Mouse (Mus musculus) granulocyte monocyte progenitor cell, adult 5-6 weeks (primary cell): ENCODE data around the gene Slc7a10. TPM values are rescaled to one million over a fixed set of nuclear protein-coding genes. Genes with fewer than 3 reads are reported as not detected.
A peak's percentile ranks its signal among the peaks of the same experiment; 100 is the strongest.
"Not testable (repeated sequence)": the region's sequence is repeated elsewhere in the genome, so short reads cannot be mapped to it uniquely, and the experiment has no call there.

Experiments used
- ATAC-seq: replicated peaks from 2 replicates; pipeline ENCODE4 v1.8.0; 2016; ENCODE audit warnings: mild to moderate bottlenecking, moderate TSS enrichment, inconsistent platforms; ENCODE audit not compliant: poor library complexity, severe bottlenecking
- total RNA-seq, 2 experiments: library from RNA; stranded (forward) in 1 of 2; stranded (reverse) in 1 of 2; fragments of 200-712, 200-1000 nt in 1 of 2; fragments of >200 nt in 1 of 2; fragmentation: Nextera tagmentation in 1 of 2; gene quantifications; 2 replicates each; pipeline ENCODE4 v1.2.3; 2014 to 2017

Gene Slc7a10
- total RNA-seq, 2 experiments from 2014 or later, result not detected

DNA sequence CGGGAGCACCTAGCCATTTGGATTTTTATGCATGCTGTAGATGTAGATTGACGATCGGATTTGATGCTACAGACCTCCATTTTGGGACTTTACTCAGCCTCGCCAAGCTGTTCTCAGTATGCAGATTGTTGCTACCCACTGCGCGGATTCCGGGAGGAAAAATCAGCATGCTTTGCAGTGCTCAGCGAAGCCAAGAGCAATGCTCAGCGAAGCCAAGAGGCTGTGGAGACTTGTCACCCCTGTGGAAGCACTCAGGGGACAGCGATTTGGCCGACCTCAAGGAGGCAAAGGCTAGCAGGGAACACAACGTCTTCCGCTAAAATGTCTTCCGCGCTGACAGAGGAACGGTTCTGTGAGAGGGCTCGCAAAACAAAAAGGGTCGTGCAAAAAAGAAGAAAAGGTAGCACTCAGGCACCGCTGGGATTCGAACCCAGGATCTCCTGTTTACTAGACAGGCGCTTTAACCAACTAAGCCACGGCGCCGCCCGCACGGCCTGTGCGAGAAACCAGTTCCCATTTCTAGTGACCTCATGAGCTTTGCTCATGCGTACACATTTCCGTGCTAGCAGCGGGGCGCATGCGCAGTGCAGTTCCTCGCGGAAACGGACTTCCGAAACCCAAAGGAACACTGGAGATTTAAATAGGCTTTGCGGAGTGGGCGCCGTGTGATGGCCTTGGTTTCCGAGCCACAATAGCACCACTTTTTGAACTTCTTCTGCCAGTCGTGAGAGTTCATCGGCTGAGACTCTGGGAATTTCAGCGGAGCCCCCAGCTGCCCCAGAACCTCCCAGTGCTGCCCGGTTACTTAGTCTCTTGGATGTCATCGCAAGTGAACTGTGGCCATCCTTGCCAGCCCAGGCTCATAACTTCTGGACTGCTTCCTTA lies 48.4 kb downstream of the Slc7a10 start:
- ATAC-seq, result peak; percentile 82

DNA sequence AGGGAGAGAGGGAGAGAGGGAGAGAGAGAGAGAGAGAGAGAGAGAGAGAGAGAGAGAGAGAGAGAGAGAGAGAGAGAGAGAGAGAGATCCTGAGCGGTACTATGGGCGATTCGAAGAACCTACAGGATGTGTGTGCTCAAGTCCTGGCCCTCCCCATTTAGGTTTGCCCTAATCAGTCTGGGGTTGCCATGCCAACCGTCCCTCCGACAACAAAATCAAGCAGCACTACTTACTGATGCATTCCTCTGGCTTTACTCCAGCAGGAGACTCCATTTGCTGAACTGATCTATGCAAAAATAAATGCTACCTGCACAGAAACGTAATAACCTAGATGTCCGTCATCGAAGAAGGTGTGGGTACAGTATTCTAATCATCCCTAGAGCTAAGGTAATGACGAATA lies 49.1 kb downstream of the Slc7a10 start:
- peak; percentile 34; the same call in 1 of the 2 replicates for ATAC-seq

DNA sequence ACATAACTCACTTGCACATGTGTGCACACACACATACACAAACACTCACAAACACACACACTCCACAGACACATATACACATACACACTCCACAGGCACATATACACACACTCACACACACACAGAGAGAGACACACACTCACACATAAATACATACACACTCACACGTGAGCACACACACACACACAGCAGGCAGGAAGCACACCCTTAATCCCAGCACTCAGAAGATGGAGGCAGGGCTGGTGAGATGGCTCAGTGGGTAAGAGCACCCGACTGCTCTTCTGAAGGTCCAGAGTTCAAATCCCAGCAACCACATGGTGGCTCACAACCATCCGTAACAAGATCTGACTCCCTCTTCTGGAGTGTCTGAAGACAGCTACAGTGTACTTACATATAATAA lies 51.8 kb downstream of the Slc7a10 start:
- ATAC-seq, result not testable (repeated sequence)

Other genes starting within 250 kb of the Slc7a10 start
- gene Cebpg, start 129.8 kb upstream of the Slc7a10 start, total RNA-seq (2014; fragmentation: Nextera tagmentation), result 21.3 TPM in 2 replicates
- 22.5 and 26.3 TPM in 2 replicates for gene Cebpg, start 129.8 kb upstream of the Slc7a10 start, total RNA-seq (2017)
- gene Cebpa, start 67.1 kb upstream of the Slc7a10 start, total RNA-seq (2014; fragmentation: Nextera tagmentation), result 89.6 and 92.8 TPM in 2 replicates
- gene Cebpa, start 67.1 kb upstream of the Slc7a10 start, total RNA-seq (2017), result 33.3 and 45.1 TPM in 2 replicates
- not detected in 2 replicates for gene Lrp3, start 29.1 kb downstream of the Slc7a10 start, total RNA-seq (2014; fragmentation: Nextera tagmentation)
- not detected in 2 replicates for gene Lrp3, start 29.1 kb downstream of the Slc7a10 start, total RNA-seq (2017)
- 20.4 and 29.5 TPM in 2 replicates for gene Gpatch1, start 132.1 kb downstream of the Slc7a10 start, total RNA-seq (2014; fragmentation: Nextera tagmentation)
- 15.4 and 17.4 TPM in 2 replicates for gene Gpatch1, start 132.1 kb downstream of the Slc7a10 start, total RNA-seq (2017)
- not detected in 2 replicates for gene Rhpn2, start 147.8 kb downstream of the Slc7a10 start, total RNA-seq (2014; fragmentation: Nextera tagmentation)
- not detected in 2 replicates for gene Rhpn2, start 147.8 kb downstream of the Slc7a10 start, total RNA-seq (2017)
- gene Faap24, start 210.5 kb downstream of the Slc7a10 start, total RNA-seq (2014; fragmentation: Nextera tagmentation), result 15.7 and 16.8 TPM in 2 replicates
- gene Faap24, start 210.5 kb downstream of the Slc7a10 start, total RNA-seq (2017), result 11.3 and 14.3 TPM in 2 replicates
- 5.7 and 7.2 TPM in 2 replicates for gene Cep89, start 210.7 kb downstream of the Slc7a10 start, total RNA-seq (2014; fragmentation: Nextera tagmentation)
- gene Cep89, start 210.7 kb downstream of the Slc7a10 start, total RNA-seq (2017), result 8.4 and 10.6 TPM in 2 replicates